8 mouse cellular contexts compared by ENCODE assay signal in the genomic region with DNA sequence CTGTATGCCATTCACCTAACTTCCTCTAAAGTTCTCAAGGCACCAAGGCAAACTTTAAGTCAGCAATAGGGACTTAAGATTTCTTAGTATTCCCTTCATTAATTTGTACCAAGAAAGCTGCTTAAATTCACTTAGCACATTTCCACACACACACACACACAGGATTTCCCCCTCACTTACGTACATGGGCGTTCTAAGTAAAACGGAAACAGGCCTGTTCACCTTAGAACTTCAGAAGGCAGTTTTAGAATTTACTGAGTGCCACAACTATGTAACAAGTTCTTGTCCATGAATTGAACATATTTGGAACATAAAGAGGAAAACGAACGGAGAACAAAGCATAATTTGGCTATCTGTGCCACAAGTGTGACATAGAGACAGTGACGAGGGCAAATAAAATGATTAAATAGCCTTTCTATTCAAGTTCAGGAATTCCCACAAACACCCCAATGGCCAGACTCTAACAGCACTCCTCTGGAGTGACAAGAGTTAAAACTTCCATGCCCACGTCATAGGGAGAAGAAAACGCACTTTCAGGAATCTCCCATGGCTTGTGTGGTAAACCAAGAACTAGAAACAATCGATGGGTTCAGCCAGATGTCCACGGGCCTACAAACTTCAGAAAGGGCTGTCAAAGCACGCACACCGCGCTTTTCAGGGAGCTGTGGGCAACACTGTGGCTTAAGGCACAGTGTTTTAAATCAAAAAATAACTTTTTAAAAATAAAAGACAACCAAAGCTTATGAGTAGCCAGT. TPM values are rescaled to one million over a fixed set of nuclear protein-coding genes. Genes with fewer than 3 reads are reported as not detected.
DNase-seq lines count a peak whose midpoint lies in the region; ATAC-seq and TF ChIP-seq lines count a peak whose summit lies in the region.

No protein-coding gene starts in this region.

- no peak for TF ChIP-seq EP300 in stomach, postnatal 0 days (optimal IDR thresholded peaks at IDR 0.05)

- no peak for TF ChIP-seq CTCF in stomach, postnatal 0 days (IDR thresholded peaks at IDR 0.05; ENCODE audit: low read depth)

- no peak for ATAC-seq in hindbrain, embryonic 12.5 days (ENCODE audit: low FRiP score)
- ATAC-seq in liver, embryonic 15.5 days (ENCODE audit: insufficient read depth): no peak
- no peak for ATAC-seq in stomach, postnatal 0 days (ENCODE audit: low FRiP score, low TSS enrichment)

- peaks cover 36% of the 10 kb centered on the region for H3K36me3 ChIP-seq in embryonic facial prominence, embryonic 10.5 days (replicated peaks)
- H3K36me3 ChIP-seq in hindbrain, embryonic 12.5 days: peaks cover 25% of the 10 kb centered on the region
- H3K36me3 ChIP-seq in liver, embryonic 15.5 days (replicated peaks): peaks cover 25% of the 10 kb centered on the region
- H3K36me3 ChIP-seq in stomach, postnatal 0 days (ENCODE audit: control insufficient read depth, insufficient read depth, low read length): peaks cover 16% of the 10 kb centered on the region

- peak overlapping the region; percentile 97 for H3K4me2 ChIP-seq in hindbrain, embryonic 12.5 days (replicated peaks)
- H3K4me2 ChIP-seq in liver, embryonic 15.5 days: peak overlapping the region; percentile 89
- peak overlapping the region; percentile 74 for H3K4me2 ChIP-seq in stomach, postnatal 0 days (replicated peaks; ENCODE audit: low read depth)

- H3K27ac ChIP-seq in embryonic facial prominence, embryonic 10.5 days (replicated peaks): no peak overlapping the region
- no peak overlapping the region for H3K27ac ChIP-seq in hindbrain, embryonic 12.5 days
- H3K27ac ChIP-seq in liver, embryonic 15.5 days (replicated peaks): peak overlapping the region; percentile 30; the same call in 1 of the 2 replicates
- peak overlapping the region; percentile 95 for H3K27ac ChIP-seq in stomach, postnatal 0 days (replicated peaks)

- WGBS in embryonic facial prominence, embryonic 10.5 days: 57% methylated on average over 13 of the region's 13 CpGs
- WGBS in hindbrain, embryonic 12.5 days: 65% methylated on average over 13 of the region's 13 CpGs
- 31% methylated on average over 13 of the region's 13 CpGs for WGBS in liver, embryonic 15.5 days (ENCODE audit: insufficient replicate concordance)
- 28% methylated on average over 13 of the region's 13 CpGs for WGBS in stomach, postnatal 0 days

- H3K4me3 ChIP-seq in embryonic facial prominence, embryonic 10.5 days: peak overlapping the region; percentile 82
- peak overlapping the region; percentile 76 for H3K4me3 ChIP-seq in hindbrain, embryonic 12.5 days
- H3K4me3 ChIP-seq in liver, embryonic 15.5 days (replicated peaks): peak overlapping the region; percentile 73
- peak overlapping the region; percentile 94 for H3K4me3 ChIP-seq in stomach, postnatal 0 days (ENCODE audit: low read depth, low read length)

- peak; percentile 47 for DNase-seq in kidney, adult 18-20 months
- no peak for DNase-seq in kidney, adult 11 months
- peak; percentile 12 for DNase-seq in embryonic facial prominence, embryonic 10.5 days (ENCODE audit: low spot score)
- peak; percentile 34 for DNase-seq in stomach, postnatal 0 days (ENCODE audit: low spot score)
- no peak for DNase-seq in right cerebral cortex, adult 18-20 months
- no peak for DNase-seq in left cerebral cortex, adult 9 months (ENCODE audit: low spot score in 2 of 2)

- no peaks in the 10 kb centered on the region for H3K27me3 ChIP-seq in embryonic facial prominence, embryonic 10.5 days (replicated peaks; ENCODE audit: low read depth, poor library complexity, severe bottlenecking)
- peaks cover 7% of the 10 kb centered on the region for H3K27me3 ChIP-seq in hindbrain, embryonic 12.5 days
- H3K27me3 ChIP-seq in liver, embryonic 15.5 days: peaks cover 29% of the 10 kb centered on the region
- no peaks in the 10 kb centered on the region for H3K27me3 ChIP-seq in stomach, postnatal 0 days (ENCODE audit: control insufficient read depth, insufficient read depth, low read length)

- H3K4me1 ChIP-seq in embryonic facial prominence, embryonic 10.5 days: peaks cover 43% of the 10 kb centered on the region
- H3K4me1 ChIP-seq in hindbrain, embryonic 12.5 days: peaks cover 20% of the 10 kb centered on the region
- H3K4me1 ChIP-seq in liver, embryonic 15.5 days (replicated peaks): peaks cover 17% of the 10 kb centered on the region
- no peaks in the 10 kb centered on the region for H3K4me1 ChIP-seq in stomach, postnatal 0 days (replicated peaks; ENCODE audit: control insufficient read depth, insufficient read depth)

- H3K9me3 ChIP-seq in embryonic facial prominence, embryonic 10.5 days: peaks cover 2% of the 10 kb centered on the region; the same call in 1 of the 2 replicates
- no peaks in the 10 kb centered on the region for H3K9me3 ChIP-seq in hindbrain, embryonic 12.5 days (replicated peaks)
- no peaks in the 10 kb centered on the region for H3K9me3 ChIP-seq in liver, embryonic 15.5 days (replicated peaks)
- no peaks in the 10 kb centered on the region for H3K9me3 ChIP-seq in stomach, postnatal 0 days (ENCODE audit: control insufficient read depth, low read length)

- H3K9ac ChIP-seq in hindbrain, embryonic 12.5 days: no peak overlapping the region
- H3K9ac ChIP-seq in liver, embryonic 15.5 days: peak overlapping the region; percentile 15; the same call in 1 of the 2 replicates
- H3K9ac ChIP-seq in stomach, postnatal 0 days (ENCODE audit: low read length): peak overlapping the region; percentile 89

RNA-seq across cellular contexts. Expression of gene Nfkbiz, which starts 18.4 kb away (rescaled TPM):
- 2.1 and 2.8 TPM in 2 replicates for polyA plus RNA-seq in embryonic facial prominence, embryonic 10.5 days (2016; fragmentation: Nextera tagmentation; extraction: Ambion mirVana)
- 1.4 and 1.8 TPM in 2 replicates for polyA plus RNA-seq in hindbrain, embryonic 12.5 days (2016; fragmentation: Nextera tagmentation; extraction: Ambion mirVana)
- 1.8 and 2.1 TPM in 2 replicates for polyA plus RNA-seq in liver, embryonic 15.5 days (2015; fragmentation: Nextera tagmentation; extraction: Ambion mirVana)
- polyA plus RNA-seq in stomach, postnatal 0 days (2015; fragmentation: Nextera tagmentation; extraction: Ambion mirVana): 9.0 and 9.1 TPM in 2 replicates

Comparison
In these comparisons a context has a peak if more than half of its experiments do, and no peak if none do; other contexts are left out.
1. DNase-seq: peak in kidney, adult 18-20 months (single experiment), embryonic facial prominence, embryonic 10.5 days (single experiment) and stomach, postnatal 0 days (single experiment); none in kidney, adult 11 months (single experiment), right cerebral cortex, adult 18-20 months (single experiment) and left cerebral cortex, adult 9 months (0 of 2).
2. H3K27ac ChIP-seq: peak in liver, embryonic 15.5 days (single experiment) and stomach, postnatal 0 days (single experiment); none in embryonic facial prominence, embryonic 10.5 days (single experiment) and hindbrain, embryonic 12.5 days (single experiment).
3. Peak in every context shown above with its lines, with median percentiles within 50 percentile points of each other: H3K4me3 ChIP-seq and H3K4me2 ChIP-seq.